Mouse (Mus musculus) embryonic facial prominence, embryonic 11.5 days (tissue): ENCODE results near the gene 1810062G17Rik. TPM values are rescaled to one million over a fixed set of nuclear protein-coding genes. Genes with fewer than 3 reads are reported as not detected.

Experiments used
- ATAC-seq: fragments of 200-750 bp; cut with Nextera tagmentation; replicated peaks from 2 replicates; pipeline ENCODE4 v1.8.0; 2017; ENCODE audit warnings: low read depth; ENCODE audit not compliant: insufficient number of reproducible peaks, low FRiP score, low TSS enrichment
- DNase-seq: peaks from one replicate; pipeline ENCODE4 v3.0.0-alpha.2; 2015; ENCODE audit warnings: low spot score
- H3K27ac ChIP-seq: fragments of 300-500 bp; sonication (generic); replicated peaks from 2 replicates; pipeline ENCODE4 v1.5.1; 2014; ENCODE audit warnings: mild to moderate bottlenecking, low read depth, low read length, control low read depth
- H3K27me3 ChIP-seq: fragments of 300-500 bp; sonication (generic); 2 replicates; pipeline ENCODE4 v1.6.1; 2014; ENCODE audit warnings: mild to moderate bottlenecking, low read length, moderate library complexity, mixed read lengths; ENCODE audit not compliant: control insufficient read depth, insufficient read depth
- H3K36me3 ChIP-seq: fragments of 300-500 bp; sonication (generic); replicated peaks from 2 replicates; pipeline ENCODE4 v1.6.1; 2014; ENCODE audit warnings: low read depth, mild to moderate bottlenecking, low read length, moderate library complexity, mixed read lengths; ENCODE audit not compliant: control insufficient read depth, insufficient read depth
- H3K4me1 ChIP-seq: fragments of 300-500 bp; sonication (generic); 2 replicates; pipeline ENCODE4 v1.6.1; 2014; ENCODE audit warnings: low read length, mixed read lengths; ENCODE audit not compliant: control insufficient read depth, insufficient read depth
- H3K4me2 ChIP-seq: fragments of 300-500 bp; sonication (generic); 2 replicates; pipeline ENCODE4 v1.6.1; 2014; ENCODE audit warnings: low read depth, mild to moderate bottlenecking, control low read depth, low read length, moderate library complexity
- H3K4me3 ChIP-seq: fragments of 300-500 bp; sonication (generic); 2 replicates; pipeline ENCODE4 v1.5.1; 2014; ENCODE audit warnings: low read depth, low read length, control low read depth
- H3K9ac ChIP-seq: fragments of 300-500 bp; sonication (generic); replicated peaks from 2 replicates; pipeline ENCODE4 v1.6.1; 2014; ENCODE audit warnings: mild to moderate bottlenecking, control low read depth, low read length
- H3K9me3 ChIP-seq: fragments of 300-500 bp; sonication (generic); replicated peaks from 2 replicates; pipeline ENCODE4 v1.6.1; 2016; ENCODE audit warnings: mild to moderate bottlenecking, low read length, inconsistent platforms, mixed read lengths; ENCODE audit not compliant: control insufficient read depth
- WGBS: fragments of 180-500 bp; shearing (Covaris S2); extraction: QIAGEN DNeasy Blood & Tissue Kit; methylation state at CpG from one replicate; pipeline ENCODE4 v1.1.7; 2014; 5-methylcytosine and 5-hydroxymethylcytosine counted together
- polyA plus RNA-seq: library from polyadenylated mRNA; unstranded; fragments of >200 nt; fragmentation: Nextera tagmentation; extraction: Ambion mirVana; gene quantifications from 2 replicates; pipeline ENCODE4 v1.2.1, GENCODE M21; 2014

The 1810062G17Rik gene
- polyA plus RNA-seq, 1 experiment from 2014 or later: 0.39 TPM

- Histone ChIP-seq H3K9me3 (no peaks in the 10 kb centered on the region), H3K27ac (no peak overlapping the region), H3K27me3 (no peaks in the 10 kb centered on the region), H3K36me3 (no peaks in the 10 kb centered on the region), H3K4me3 (no peak overlapping the region), H3K4me1 (no peaks in the 10 kb centered on the region), H3K9ac (no peak overlapping the region), H3K4me2 (no peak overlapping the region)
- WGBS: 100% methylated on average over 1 of the region's 1 CpGs
- ATAC-seq (no peak), DNase-seq (no peak)
Observed at GRCm38 (mm10) chr3:36489590-36489910, 13.8 kb downstream of the 1810062G17Rik start.

- no peak overlapping the region for H3K27ac ChIP-seq
- ATAC-seq (no peak), DNase-seq (no peak)
Observed at GRCm38 (mm10) chr3:36491535-36491934, 15.8 kb downstream of the 1810062G17Rik start.

DNA sequence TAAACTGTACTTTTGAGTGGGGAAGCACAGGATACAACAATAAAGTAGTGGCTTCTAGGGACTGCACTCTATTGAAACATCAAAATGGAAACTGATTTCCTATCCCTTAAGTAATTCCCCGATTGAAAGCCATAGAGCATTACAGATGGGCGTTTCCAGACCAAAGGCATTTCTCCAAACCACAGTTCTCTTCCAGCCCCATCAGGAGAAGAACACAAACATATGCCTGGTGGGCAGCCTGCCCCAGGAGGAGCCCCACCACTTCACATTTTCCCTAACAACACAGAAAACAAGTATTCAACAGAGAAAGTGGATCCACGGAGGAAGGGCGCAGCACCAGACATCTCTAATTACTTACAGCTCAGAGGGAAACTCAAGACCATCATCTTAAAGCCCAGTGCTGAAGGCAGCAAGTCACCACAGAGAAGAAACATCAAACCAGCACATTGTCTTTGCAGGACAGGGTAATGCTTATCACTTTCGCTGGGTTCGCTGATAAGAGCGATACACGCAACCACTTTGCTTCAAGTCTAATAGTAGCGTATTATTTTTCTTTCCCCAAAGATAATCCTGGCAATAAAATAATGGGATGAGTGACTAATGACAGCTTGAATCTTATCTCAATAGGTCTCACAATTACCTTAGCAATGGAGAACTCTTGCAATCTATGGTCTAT lies 17.1 kb downstream of the 1810062G17Rik start:
- Histone ChIP-seq H3K27ac (no peak overlapping the region), H3K9ac (no peak overlapping the region), H3K4me3 (no peak overlapping the region), H3K4me1 (no peaks in the 10 kb centered on the region), H3K4me2 (no peak overlapping the region), H3K36me3 (no peaks in the 10 kb centered on the region), H3K27me3 (no peaks in the 10 kb centered on the region), H3K9me3 (no peaks in the 10 kb centered on the region)
- WGBS: 80% methylated on average over 9 of the region's 9 CpGs
- no peak for DNase-seq
- ATAC-seq: no peak

More at GRCm38 (mm10) chr3:36491535-36491934, 15.8 kb downstream of the 1810062G17Rik start:
- Histone ChIP-seq H3K9me3 (no peaks in the 10 kb centered on the region), H3K9ac (no peak overlapping the region), H3K4me1 (no peaks in the 10 kb centered on the region), H3K27me3 (no peaks in the 10 kb centered on the region), H3K4me2 (no peak overlapping the region), H3K4me3 (no peak overlapping the region), H3K36me3 (no peaks in the 10 kb centered on the region)
- WGBS: 90% methylated on average over 5 of the region's 5 CpGs

DNA sequence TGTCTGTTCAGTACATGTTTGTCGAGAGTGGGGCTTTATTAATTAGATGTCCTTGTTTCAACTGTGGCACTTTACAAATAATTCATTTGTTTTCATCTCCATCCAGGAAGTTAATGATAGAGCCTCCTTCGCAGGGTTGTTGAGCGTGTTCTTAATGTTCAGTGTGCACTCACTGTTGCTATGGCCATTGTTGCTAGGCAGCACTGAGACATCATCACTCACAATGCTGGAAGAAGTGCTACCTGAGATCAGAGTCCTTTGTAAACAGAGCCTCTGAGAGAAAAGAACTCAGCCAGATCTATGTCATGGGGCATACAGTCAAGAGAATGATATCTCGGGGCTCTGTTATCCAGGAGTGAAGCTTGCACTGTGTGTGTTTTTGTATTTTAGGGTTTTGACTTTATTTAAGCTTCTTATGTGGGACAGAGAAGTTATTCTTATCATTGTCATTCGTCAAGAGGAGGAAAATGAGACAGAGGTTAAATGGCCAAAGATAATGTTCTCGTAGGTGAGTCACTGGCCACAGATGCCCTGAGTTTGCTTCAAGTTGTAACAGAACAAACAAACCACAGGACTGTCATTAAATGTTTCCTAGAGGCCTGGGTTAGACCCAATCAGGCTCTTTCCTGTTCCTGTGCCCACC lies 18.0 kb downstream of the 1810062G17Rik start:
- 74% methylated on average over 6 of the region's 6 CpGs for WGBS
- no peak overlapping the region for H3K27ac ChIP-seq

GRCm38 (mm10) chr3:36494613-36495012 lies 18.9 kb downstream of the 1810062G17Rik start:
- H3K27me3 ChIP-seq: no peaks in the 10 kb centered on the region
- no peak overlapping the region for H3K9ac ChIP-seq

More for the DNA sequence above, 18.0 kb downstream of the 1810062G17Rik start:
- no peaks in the 10 kb centered on the region for H3K9me3 ChIP-seq
- H3K4me3 ChIP-seq: no peak overlapping the region
- H3K36me3 ChIP-seq: no peaks in the 10 kb centered on the region
- ATAC-seq (no peak), DNase-seq (no peak)
- no peak overlapping the region for H3K9ac ChIP-seq
- no peak overlapping the region for H3K4me2 ChIP-seq
- H3K4me1 ChIP-seq: no peaks in the 10 kb centered on the region
- no peaks in the 10 kb centered on the region for H3K27me3 ChIP-seq

GRCm38 (mm10) chr3:36495436-36495835 lies 19.7 kb downstream of the 1810062G17Rik start:
- no peak overlapping the region for H3K4me3 ChIP-seq
- ATAC-seq: 0 out of 2 replicates have a peak, but pooled peaks have one; percentile 27
- peak; percentile 92 for DNase-seq
- no peak overlapping the region for H3K4me2 ChIP-seq
- no peak overlapping the region; the same call in 1 of the 2 replicates for H3K9ac ChIP-seq
- H3K36me3 ChIP-seq: no peaks in the 10 kb centered on the region
- WGBS: 12% methylated on average over 6 of the region's 6 CpGs
- H3K27ac ChIP-seq: no peak overlapping the region
- H3K27me3 ChIP-seq: no peaks in the 10 kb centered on the region
- no peaks in the 10 kb centered on the region for H3K4me1 ChIP-seq
- no peaks in the 10 kb centered on the region for H3K9me3 ChIP-seq

More at GRCm38 (mm10) chr3:36494613-36495012, 18.9 kb downstream of the 1810062G17Rik start:
- H3K4me3 ChIP-seq: no peak overlapping the region
- H3K4me1 ChIP-seq: no peaks in the 10 kb centered on the region
- no peak overlapping the region for H3K4me2 ChIP-seq
- H3K36me3 ChIP-seq: no peaks in the 10 kb centered on the region
- no peaks in the 10 kb centered on the region for H3K9me3 ChIP-seq
- WGBS: 89% methylated on average over 2 of the region's 2 CpGs
- DNase-seq (no peak), ATAC-seq (no peak)
- H3K27ac ChIP-seq: no peak overlapping the region

DNA sequence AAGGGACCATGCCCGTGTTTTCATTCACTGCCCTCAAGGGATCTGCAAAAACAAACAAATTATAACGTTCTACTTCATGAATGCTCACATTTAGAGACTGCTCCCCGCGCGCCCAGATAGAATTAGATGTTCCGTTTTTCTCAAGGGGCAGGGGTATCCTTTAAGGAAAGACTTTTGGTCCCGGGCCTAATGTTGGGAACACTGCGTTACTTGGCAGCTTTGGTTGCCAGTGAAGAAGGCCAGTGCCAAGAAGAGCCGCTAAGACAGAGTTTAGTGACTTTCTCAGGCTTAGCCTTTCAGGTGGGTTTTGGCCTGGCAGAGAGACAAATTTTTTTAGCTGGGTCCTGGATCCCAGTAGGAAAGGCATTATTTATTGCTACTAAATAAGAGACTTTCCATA lies 20.5 kb downstream of the 1810062G17Rik start:
- no peaks in the 10 kb centered on the region for H3K36me3 ChIP-seq
- H3K4me2 ChIP-seq: no peak overlapping the region
- H3K9ac ChIP-seq: no peak overlapping the region
- no peak overlapping the region for H3K27ac ChIP-seq
- H3K4me3 ChIP-seq: no peak overlapping the region
- WGBS: 84% methylated on average over 9 of the region's 9 CpGs
- no peaks in the 10 kb centered on the region for H3K4me1 ChIP-seq
- H3K27me3 ChIP-seq: no peaks in the 10 kb centered on the region
- DNase-seq (no peak), ATAC-seq (no peak)
- no peaks in the 10 kb centered on the region for H3K9me3 ChIP-seq

DNA sequence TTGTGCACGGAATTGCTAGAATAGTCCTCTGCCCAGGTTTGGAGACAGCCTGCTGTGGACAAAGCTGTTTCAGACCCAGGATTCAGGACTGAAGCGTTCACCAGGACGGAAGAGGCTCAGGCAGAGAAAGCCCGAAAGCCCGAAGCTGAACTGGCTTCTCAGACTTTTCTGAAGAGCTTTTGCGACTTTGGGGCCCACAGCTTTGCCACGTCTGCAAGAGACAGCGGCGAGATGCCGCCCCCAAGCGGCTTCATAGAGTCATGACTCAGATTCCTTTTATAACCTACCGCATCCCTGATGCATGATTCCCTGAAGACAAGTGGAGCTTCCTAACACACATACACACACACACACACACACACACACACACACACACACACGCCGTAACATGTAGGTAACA lies 21.0 kb downstream of the 1810062G17Rik start:
- Histone ChIP-seq H3K36me3 (no peaks in the 10 kb centered on the region), H3K4me3 (no peak overlapping the region), H3K4me2 (no peak overlapping the region), H3K4me1 (no peaks in the 10 kb centered on the region), H3K27me3 (no peaks in the 10 kb centered on the region), H3K9me3 (no peaks in the 10 kb centered on the region), H3K27ac (no peak overlapping the region), H3K9ac (no peak overlapping the region)
- WGBS: 18% methylated on average over 14 of the region's 14 CpGs
- ATAC-seq (no peak), DNase-seq (peak; percentile 88)
